Mouse (Mus musculus): ENCODE data around the gene Efcab2. TPM values are rescaled to one million over a fixed set of nuclear protein-coding genes. Genes with fewer than 3 reads are reported as not detected.

Gene Efcab2
- total and polyA plus RNA-seq, 2 experiments from 2014 or later: 7.0 to 8.6 TPM

DNA sequence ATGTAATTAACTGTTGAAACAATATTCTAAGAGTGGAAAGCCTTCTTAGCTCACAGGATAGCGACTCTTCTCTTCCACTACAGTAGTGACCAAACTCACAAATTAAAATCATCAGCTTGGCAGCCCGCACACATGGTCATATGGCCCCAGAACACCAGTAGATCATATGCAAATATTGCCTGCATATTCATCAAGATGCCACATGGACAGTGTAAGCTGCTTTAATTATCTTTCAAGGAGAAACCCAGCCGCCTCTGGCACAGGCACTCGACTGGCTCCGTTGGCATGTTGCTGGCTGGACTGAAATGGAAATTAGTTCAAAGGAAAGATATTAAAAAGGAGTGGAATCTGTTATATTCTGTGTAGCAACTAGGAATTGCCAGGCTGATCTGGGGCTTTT lies 116.5 kb downstream of the Efcab2 start:
- Histone ChIP-seq H3K4me1 (ENCODE audit: insufficient read depth) (no peaks in the 10 kb centered on the region), H3K9ac (no peak overlapping the region), H3K27ac (ENCODE audit: low read depth, low read length) (no peak overlapping the region), H3K27me3 (ENCODE audit: insufficient read depth, low read length) (no peaks in the 10 kb centered on the region), H3K4me3 (ENCODE audit: low read depth, low read length) (no peak overlapping the region), H3K9me3 (ENCODE audit: low read length) (no peaks in the 10 kb centered on the region), H3K4me2 (ENCODE audit: low read depth) (no peak overlapping the region), H3K36me3 (ENCODE audit: insufficient read depth) (no peaks in the 10 kb centered on the region)
- TF ChIP-seq CTCF (IDR thresholded peaks at IDR 0.05; ENCODE audit: low read depth): no peak
- WGBS: 19% methylated on average over 5 of the region's 5 CpGs
- peak; percentile 33 for DNase-seq
- peak; percentile 79 for ATAC-seq

DNA sequence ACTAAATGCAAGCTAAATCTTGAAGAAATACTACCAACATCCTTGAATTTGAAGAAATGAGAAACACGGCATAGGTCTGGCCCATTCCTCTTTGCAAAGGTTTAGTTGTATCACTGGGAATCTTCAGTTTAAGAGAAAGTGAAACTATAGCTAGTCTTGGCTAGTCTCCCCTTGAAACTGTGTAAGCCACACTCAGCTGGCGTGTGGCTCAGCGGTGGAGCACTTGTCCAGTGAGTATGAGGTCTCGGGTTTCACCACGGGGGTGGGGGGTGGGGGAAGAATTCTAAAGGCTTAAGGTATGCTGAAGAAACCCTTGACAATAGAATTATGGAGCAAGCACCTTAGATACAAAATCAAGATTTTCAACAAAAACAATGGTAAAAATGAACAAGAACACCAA lies 117.3 kb downstream of the Efcab2 start:
- H3K9me3 ChIP-seq (ENCODE audit: low read length): no peaks in the 10 kb centered on the region
- DNase-seq: no peak
- H3K4me2 ChIP-seq (ENCODE audit: low read depth): no peak overlapping the region
- H3K27ac ChIP-seq (ENCODE audit: low read depth, low read length): no peak overlapping the region
- no peak overlapping the region for H3K9ac ChIP-seq
- TF ChIP-seq CTCF (IDR thresholded peaks at IDR 0.05; ENCODE audit: low read depth): no peak
- no peak overlapping the region for H3K4me3 ChIP-seq (ENCODE audit: low read depth, low read length)
- no peak for ATAC-seq
- H3K4me1 ChIP-seq (ENCODE audit: insufficient read depth): no peaks in the 10 kb centered on the region
- 40% methylated on average over 5 of the region's 5 CpGs for WGBS
- no peaks in the 10 kb centered on the region for H3K27me3 ChIP-seq (ENCODE audit: insufficient read depth, low read length)
- H3K36me3 ChIP-seq (ENCODE audit: insufficient read depth): no peaks in the 10 kb centered on the region

DNA sequence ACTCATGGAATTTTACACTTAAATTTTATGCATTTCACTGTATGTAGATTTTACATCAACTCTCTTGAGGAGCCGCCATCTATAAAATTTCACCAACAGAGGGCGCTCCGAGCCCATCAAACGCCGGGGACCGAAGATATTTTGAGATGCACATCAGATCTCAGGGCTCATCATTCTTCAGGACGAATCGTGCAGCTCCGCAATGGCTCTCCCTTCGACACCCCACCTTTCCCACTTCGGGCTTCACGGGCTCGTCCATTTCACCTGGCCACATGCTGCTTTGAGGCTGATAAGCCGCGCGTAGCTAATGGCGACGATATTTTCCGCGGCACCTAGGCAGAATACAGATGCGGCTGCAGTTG lies 121.3 kb downstream of the Efcab2 start:
- Histone ChIP-seq H3K27ac (ENCODE audit: low read depth, low read length) (peak overlapping the region; percentile 85), H3K4me1 (ENCODE audit: insufficient read depth) (peaks cover 7% of the 10 kb centered on the region; the same call in 1 of the 2 replicates)

DNA sequence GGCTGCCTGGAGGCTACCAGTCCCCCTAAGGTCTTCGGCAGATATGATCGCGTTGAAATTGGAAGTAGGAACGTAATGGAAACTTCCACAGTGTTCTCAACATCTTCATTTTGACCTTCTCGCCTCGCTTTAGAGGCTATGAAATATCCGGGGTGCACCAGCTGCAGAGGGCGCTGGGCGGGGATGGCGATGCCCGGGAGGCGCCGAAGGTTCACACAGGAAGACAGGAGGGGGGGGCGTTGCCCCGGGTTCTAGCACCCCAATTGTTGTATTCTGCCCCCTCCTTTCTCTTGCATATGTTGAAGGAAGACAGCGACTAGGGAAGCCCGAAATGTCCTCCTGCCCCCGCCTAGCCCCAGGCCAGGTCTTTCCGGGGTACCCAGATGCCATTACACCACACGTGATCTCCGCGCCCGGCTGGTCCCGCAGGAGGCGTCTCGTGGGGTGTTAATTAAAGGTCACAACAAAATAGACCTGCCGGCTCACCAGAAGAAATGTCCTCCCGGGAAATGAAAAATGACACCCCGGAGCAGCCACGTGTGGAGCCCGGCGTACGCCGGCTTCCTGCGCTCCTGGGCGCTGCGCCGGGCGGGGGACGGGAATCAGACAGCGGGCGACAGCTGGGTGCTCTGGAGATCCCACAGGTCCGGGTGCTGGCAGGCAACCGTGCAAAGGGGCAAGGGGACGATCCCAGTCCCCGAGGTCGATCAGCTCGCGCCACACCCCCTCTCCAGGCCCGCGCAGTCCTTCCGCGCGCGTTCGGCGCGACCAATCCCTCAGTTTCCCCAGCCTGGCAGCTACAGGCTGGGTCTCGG lies 121.9 kb downstream of the Efcab2 start:
- Histone ChIP-seq H3K9ac (peak overlapping the region; percentile 74), H3K27me3 (ENCODE audit: insufficient read depth, low read length) (no peaks in the 10 kb centered on the region), H3K4me3 (ENCODE audit: low read depth, low read length) (peak overlapping the region; percentile 71), H3K9me3 (ENCODE audit: low read length) (no peaks in the 10 kb centered on the region), H3K4me2 (ENCODE audit: low read depth) (peak overlapping the region; percentile 100), H3K27ac (ENCODE audit: low read depth, low read length) (peak overlapping the region; percentile 85), H3K4me1 (ENCODE audit: insufficient read depth) (peaks cover 7% of the 10 kb centered on the region; the same call in 1 of the 2 replicates), H3K36me3 (ENCODE audit: insufficient read depth) (no peaks in the 10 kb centered on the region)
- DNase-seq (peak; percentile 58), ATAC-seq (peak; percentile 30)
- no peak for TF ChIP-seq CTCF (IDR thresholded peaks at IDR 0.05; ENCODE audit: low read depth)
- under 1% methylated on average over 58 of the region's 59 CpGs for WGBS

More for the DNA sequence above, 121.3 kb downstream of the Efcab2 start:
- peak; percentile 43 for ATAC-seq
- DNase-seq: peak; percentile 96
- Histone ChIP-seq H3K27me3 (ENCODE audit: insufficient read depth, low read length) (no peaks in the 10 kb centered on the region), H3K36me3 (ENCODE audit: insufficient read depth) (no peaks in the 10 kb centered on the region), H3K9ac (peak overlapping the region; percentile 74), H3K4me2 (ENCODE audit: low read depth) (peak overlapping the region; percentile 100), H3K9me3 (ENCODE audit: low read length) (no peaks in the 10 kb centered on the region), H3K4me3 (ENCODE audit: low read depth, low read length) (peak overlapping the region; percentile 71)
- under 1% methylated on average over 21 of the region's 21 CpGs for WGBS
- TF ChIP-seq CTCF (IDR thresholded peaks at IDR 0.05; ENCODE audit: low read depth): peak; percentile 84

DNA sequence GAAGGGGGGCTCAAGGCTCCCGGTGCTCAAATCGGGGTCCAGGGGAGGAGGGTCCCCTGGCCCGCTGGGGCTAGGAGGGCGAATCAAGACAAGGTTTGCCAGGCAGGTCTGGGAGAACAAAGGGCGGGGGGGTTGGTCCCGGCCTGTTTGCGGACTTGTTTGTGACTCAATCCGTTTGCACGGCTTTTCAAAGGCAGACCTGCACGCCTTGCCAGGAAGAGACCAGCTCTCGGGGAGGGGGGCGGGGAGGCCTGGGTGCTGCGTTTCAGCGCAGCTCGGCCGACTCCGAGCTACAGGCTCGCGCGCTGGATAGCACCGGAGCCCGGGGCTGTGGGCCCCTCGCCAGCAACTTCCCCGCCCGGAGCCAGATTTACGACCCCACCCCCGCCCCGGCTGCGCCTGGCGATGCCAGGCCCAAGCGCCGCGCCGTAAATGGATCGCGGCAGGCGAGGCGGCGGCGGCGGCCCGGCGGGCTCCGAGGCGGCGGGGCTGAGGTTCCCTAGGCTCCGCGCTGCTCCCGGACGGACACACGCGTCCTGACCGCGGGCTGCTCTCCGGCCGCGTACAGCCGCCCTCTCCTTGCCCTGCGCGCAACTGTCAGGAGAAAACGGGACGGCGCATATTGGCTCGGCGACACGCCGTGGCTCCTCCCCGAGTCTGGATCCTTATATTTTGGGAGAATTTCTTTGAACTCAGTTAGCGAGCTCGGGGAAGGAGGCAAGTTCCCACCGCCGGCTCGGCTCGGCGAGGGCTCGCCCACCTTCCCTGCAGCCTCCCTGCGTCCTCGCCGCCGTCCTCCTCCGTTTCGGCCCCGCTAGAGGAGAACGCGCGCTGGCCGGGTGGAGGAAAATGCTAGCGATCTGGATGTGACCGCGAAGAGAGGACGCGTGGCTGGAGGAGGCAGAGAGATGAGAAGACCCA lies 122.8 kb downstream of the Efcab2 start, which contains the start of gene Kif26b:
Kif26b (plus strand) TSS at position 695 of the 921 bp plus-strand sequence.
- peak within 1 kb of the TSS; percentile 100 for H3K4me2 ChIP-seq (ENCODE audit: low read depth)
- H3K36me3 ChIP-seq (ENCODE audit: insufficient read depth): no peaks in the 10 kb centered on the region

DNA sequence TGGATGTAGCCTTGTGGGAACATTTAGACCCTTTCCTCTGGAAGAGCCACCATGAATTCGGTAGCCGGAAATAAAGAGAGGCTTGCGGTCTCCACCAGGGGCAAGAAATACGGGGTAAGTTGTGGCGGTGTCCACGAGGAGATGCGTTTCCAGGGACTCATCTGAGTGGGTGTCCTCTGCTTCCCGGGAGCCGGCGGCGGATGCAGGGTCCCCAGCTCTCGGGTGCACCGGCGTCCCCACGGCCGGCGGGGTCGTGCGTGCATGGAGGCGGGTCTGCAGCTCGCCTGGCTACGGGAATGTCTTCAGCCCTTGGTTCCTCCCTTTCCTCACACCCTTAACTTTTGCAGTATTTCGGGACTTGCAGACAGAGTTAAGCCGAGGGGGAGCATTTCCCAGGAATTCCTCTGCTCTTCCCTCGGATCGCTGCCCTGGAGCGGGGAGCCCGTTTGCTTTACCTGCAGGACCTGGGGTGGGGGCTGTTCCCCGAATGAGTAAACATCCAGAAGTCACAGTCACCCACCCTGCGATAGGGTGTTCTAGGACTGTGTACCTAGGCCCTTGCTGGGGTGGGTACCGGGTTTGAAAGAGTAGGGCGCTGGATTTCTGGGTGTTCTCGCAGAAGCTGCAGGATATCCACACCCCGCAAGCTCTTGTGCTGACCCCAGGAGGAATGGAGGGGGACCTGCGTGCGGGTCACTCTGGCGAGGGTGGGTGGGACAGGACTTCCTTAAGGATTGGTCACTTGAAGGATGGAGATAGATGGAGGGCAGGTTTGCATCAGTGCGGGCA lies 123.8 kb downstream of the Efcab2 start:
- Histone ChIP-seq H3K36me3 (ENCODE audit: insufficient read depth) (no peaks in the 10 kb centered on the region), H3K4me2 (ENCODE audit: low read depth) (peak overlapping the region; percentile 100), H3K9me3 (ENCODE audit: low read length) (no peaks in the 10 kb centered on the region), H3K4me1 (ENCODE audit: insufficient read depth) (peaks cover 7% of the 10 kb centered on the region; the same call in 1 of the 2 replicates), H3K9ac (peak overlapping the region; percentile 74), H3K27ac (ENCODE audit: low read depth, low read length) (peak overlapping the region; percentile 85), H3K4me3 (ENCODE audit: low read depth, low read length) (peak overlapping the region; percentile 71), H3K27me3 (ENCODE audit: insufficient read depth, low read length) (no peaks in the 10 kb centered on the region)
- DNase-seq: peak; percentile 47
- ATAC-seq: no peak; the same call in 1 of the 2 replicates
- TF ChIP-seq CTCF (IDR thresholded peaks at IDR 0.05; ENCODE audit: low read depth): peak; percentile 41; the same call in 1 of the 2 replicates
- WGBS: 1% methylated on average over 38 of the region's 38 CpGs

More for the DNA sequence above, 122.8 kb downstream of the Efcab2 start, which contains the start of gene Kif26b:
- Histone ChIP-seq H3K27ac (ENCODE audit: low read depth, low read length) (peak within 1 kb of the TSS; percentile 85), H3K4me1 (ENCODE audit: insufficient read depth) (peaks cover 7% of the 10 kb centered on the region; the same call in 1 of the 2 replicates), H3K9ac (peak within 1 kb of the TSS; percentile 74), H3K9me3 (ENCODE audit: low read length) (no peaks in the 10 kb centered on the region), H3K27me3 (ENCODE audit: insufficient read depth, low read length) (no peaks in the 10 kb centered on the region), H3K4me3 (ENCODE audit: low read depth, low read length) (peak within 1 kb of the TSS; percentile 71)
- TF ChIP-seq CTCF (IDR thresholded peaks at IDR 0.05; ENCODE audit: low read depth): no peak
- 3% methylated on average over 92 of the region's 92 CpGs for WGBS
- ATAC-seq (peak; percentile 55), DNase-seq (peak; percentile 78)

All from forebrain, postnatal 0 days (tissue).